Mouse (Mus musculus) thymus, postnatal 36 days (tissue): ENCODE results near the gene Gm14190.
"Not testable (repeated sequence)": the region's sequence is repeated elsewhere in the genome, so short reads cannot be mapped to it uniquely, and the experiment has no call there.

Experiments
- DNase-seq, 2 experiments: peaks; one replicate each; pipeline ENCODE4 v3.0.0; 2022; ENCODE audit warnings: mixed read lengths in 2 of 2

Gene Gm14190

DNA sequence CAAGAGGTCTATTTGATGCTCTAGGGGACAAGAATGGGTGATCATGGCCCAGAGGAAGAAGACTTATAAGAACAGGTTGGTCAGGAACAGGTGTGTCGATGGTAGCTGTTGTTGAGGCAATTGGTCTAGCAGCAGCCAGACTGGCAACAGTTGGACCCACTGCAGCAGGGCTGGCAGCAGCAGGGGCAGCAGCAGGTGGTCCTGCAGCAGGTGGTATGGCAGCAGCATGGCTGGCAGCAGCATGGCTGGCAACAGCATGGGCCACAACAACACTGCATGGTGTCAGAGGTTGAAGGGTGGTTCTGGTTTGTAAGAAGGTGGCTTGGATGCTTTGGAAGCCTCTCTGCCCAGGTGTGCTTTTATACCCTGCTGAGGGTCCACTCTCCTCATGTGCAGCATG, at the start of gene Gm14190:
Gene Gm14190, minus strand, starts transcription at position 278 of the 400 bp plus-strand sequence.
- no peak for DNase-seq

DNA sequence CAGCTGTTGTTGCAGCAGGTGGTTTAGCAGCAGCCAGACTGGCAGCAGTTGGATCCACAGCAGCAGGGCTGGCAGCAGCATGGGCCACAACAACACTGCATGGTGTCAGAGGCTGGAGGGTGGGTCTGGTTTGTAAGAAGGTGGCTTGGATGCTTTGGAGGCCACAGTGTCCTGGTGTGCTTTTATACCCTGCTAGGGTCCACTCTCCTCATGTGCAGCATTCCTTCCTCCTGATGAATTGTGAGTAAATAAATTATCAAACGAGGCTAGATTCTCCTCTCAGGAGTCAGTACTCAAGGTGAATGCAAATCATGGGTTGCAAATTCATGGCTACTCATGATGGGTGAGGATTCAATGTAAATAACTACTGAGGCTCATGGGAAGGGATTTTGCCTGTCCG, 43.6 kb upstream of the Gm14190 start, which contains the start of gene Gm14180:
Gene Gm14180, minus strand, starts transcription at position 101 of the 400 bp plus-strand sequence.
- no peak for DNase-seq

DNA sequence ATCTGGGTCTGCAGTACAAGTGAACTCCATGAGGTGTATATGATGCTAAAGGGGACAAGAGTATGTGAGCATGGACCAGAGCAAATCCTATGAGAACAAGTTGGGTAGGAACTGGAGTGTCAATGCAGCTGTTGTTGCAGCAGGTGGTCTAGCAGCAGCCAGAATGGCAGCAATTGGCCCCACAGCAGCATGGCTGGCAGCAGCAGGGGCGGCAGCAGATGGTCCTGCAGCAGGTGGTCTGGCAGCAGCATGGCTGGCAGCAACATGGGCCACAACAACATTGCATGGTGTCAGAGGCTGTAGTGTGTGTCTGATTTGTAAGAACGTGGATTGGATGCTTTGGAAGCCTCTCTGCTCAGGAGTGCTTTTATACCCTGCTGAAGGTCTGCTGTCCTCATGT, 33.5 kb upstream of the Gm14190 start:
- no peak for DNase-seq

DNA sequence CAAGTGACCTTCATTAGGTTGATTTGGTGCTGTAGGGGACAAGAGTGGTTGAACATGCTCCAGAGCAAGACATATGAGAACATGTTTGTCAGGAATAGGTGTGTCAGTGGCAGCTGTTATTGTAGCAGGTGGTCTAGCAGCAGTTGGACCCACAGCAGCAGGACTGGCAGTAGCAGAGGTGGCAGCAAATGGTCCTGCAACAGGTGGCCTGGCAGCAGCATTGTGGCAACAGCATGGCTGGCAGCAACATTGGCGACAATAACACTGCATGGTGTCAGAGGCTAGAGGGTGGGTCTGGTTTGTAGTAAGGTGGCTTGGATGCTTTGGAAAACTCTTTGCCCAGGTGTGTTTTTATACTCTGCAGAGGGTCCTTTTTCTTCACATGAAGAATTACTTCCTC, 28.2 kb upstream of the Gm14190 start:
- no peak for DNase-seq

DNA sequence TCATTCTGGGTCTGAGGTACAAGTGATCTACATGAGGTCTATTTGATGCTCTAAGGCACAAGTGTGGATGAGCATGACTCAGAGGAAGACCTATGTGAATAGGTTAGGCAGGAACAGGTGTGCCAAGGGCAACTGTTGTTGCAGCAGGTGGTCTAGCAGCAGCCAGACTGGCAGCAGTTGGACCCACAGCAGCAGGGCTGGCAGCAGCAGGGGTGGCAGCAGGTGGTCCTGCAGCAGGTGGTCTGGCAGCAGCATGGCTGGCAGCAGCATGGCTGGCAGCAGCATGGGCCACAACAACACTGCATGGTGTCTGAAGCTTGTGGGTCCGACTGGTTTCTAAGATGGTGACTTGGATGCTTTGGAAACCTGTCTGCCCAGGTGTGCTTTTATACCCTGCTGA, 5.3 kb downstream of the Gm14190 start:
- not testable (repeated sequence) for DNase-seq

DNA sequence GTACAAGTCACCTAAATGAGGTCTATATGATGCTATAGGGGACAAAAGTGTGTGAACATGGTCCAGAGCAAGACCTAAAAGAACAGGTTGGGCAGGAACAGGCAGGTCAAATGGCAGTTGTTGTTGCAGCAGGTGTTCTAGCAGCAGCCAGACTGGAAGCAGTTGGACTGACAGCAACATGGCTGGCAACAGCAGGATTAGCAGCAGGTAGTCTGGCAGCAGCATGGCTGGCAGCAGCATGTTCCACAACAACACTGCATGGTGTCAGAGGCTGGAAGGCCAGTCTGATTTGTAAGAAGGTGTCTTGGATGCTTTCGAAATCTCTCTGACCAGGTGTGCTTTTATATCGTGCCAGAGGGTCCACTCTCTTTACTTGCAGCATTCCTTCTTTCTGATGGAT, 7.1 kb downstream of the Gm14190 start:
- no peak for DNase-seq

DNA sequence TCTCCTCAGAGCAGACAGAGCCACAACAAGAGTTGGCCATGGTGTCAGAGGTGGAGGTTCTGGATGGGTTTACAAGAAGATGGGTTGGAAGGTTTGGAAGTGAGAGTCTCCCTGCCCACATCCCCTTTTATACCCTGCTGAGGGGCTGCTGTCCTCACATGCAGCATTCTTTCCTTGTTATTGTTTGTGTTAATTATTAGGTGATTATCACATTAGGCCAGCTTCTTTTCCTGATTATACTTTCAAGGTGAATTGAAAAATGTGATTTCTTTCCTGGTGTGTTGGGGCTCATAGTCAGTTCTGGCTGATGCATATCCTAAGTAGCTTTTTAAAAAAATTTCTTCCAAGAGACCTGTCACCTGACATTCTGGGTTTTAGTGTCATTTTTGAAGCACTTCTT, 24.7 kb downstream of the Gm14190 start, which contains the start of gene Krtap4-6:
Gene Krtap4-6, minus strand, starts transcription at position 101 of the 400 bp plus-strand sequence.
- no peak for DNase-seq

DNA sequence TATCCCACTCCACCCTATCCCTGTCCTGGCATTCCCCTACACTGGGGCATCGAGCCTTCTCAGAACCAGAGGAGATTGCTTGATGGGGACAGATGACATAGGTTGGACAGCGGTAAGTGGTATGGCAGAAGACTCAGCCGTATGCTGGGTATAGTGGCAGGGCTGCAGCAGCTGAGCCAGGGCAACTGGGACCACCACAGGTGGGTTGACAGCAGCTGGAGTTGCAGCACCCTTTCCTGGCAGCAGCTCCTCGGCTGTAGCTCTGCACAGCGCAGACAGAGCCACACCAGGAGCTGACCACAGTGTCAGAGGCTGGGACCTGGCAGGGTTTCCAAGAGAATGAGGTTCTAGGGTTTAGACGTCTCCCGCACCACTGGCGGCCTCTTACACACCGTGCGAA, 27.7 kb downstream of the Gm14190 start:
- DNase-seq: no peak

DNA sequence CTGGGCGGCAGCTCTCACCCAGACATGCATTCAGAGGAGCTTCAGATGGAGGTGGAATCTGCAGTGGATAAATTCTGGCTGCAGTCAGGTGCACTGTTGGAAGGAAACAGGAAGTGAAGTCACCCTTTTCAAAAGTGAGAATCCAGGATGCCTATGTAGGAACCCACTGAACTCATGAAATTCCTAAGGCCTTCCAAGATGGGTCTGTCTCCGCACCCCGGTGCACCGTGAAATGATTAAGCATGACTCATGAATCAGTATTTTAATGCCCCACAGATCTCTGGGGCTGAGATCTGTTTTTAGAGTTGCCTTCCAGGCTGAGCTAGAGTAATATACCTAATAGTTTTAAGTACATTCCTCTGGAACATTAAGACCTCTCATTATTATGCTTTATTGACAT, 31.3 kb downstream of the Gm14190 start:
- DNase-seq: no peak

DNA sequence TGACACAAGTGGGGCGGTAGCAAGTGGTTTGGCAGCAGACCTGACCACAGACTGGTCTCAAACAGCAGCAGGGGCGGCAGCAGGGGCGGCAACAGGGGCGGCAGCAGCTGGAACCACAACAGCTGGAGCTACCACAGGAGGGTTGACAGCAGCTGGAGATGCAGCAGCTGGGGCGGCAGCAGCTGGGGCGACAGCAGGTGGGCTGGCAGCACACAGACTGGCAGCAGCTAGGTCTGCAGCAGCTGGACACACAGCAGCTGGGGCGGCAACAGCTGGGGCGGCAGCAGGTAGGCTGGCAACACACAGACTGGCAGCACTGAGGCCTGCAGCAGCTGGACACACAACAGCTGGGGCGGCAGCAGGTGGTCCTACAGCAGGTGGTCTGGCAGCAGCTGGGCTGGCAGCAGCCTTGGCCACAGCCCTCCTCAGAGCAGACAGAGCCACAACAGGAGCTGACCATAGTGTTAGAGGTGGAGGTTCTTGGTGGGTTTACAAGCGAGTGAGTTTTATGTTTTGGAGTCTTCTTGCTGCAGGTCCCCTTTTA, 32.0 kb downstream of the Gm14190 start, which contains the start of gene Gm11563:
Gene Gm11563, minus strand, starts transcription at position 494 of the 544 bp plus-strand sequence.
- DNase-seq: not testable (repeated sequence)

DNA sequence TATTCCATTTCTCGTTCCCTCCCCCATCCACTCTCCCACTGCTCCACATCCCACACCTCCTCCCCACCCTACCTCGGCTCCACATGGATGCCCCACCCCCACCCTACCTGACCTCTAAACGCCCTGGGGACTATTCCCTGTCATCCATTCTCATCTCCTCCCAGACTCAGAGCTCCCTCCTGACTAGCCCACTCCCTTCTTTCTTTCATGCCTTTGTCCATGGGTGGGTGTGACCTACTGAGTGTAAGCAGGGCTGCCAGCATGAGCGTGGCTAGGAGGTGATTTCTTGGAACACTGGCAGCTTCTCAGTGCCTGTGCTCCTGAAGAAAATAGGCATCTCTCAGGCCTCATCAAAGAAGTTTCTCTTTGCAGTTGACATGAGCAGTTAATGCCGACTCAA, 33.5 kb downstream of the Gm14190 start:
- DNase-seq: no peak

DNA sequence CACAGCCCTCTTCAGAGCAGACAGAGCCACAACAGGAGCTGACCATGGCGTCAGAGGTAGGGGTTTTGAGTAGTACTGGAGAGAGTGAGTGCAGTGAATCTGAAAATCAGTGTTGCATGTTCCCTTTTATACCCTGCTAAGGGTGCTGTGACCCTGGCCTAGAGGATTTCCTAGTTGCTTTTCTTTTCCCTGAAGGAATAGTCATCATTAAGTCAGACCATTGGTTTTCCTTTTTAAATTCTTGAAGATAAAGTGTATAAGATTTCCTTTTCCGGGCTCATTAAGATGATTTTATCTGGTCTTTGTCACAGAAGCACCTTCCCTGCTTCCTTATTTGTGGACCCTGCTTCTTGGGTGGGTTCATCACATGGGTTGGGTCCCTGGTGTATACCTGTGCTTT, 40.4 kb downstream of the Gm14190 start, which contains the start of gene Gm11555:
Gene Gm11555, minus strand, starts transcription at position 101 of the 400 bp plus-strand sequence.
- DNase-seq: no peak

DNA sequence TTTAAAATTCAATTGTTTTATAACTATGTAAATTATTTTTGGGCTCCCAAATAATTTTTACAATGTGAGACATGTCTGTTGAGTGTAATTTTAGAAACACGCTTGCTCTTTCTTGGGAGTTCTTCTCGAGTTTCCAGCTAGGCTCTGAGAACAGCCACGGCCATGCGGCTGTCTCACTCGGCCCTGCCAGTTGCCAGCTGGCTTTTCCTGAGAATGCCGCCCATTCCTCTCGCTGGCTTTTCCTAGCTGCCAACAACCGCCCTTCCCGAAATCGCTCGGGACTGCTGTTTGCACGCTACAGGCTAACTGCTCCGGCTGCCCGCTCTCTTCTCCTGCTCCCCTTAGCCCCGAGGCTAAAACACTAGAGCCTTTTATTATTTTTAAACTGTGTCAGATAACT, 44.1 kb downstream of the Gm14190 start:
- DNase-seq: no peak

DNA sequence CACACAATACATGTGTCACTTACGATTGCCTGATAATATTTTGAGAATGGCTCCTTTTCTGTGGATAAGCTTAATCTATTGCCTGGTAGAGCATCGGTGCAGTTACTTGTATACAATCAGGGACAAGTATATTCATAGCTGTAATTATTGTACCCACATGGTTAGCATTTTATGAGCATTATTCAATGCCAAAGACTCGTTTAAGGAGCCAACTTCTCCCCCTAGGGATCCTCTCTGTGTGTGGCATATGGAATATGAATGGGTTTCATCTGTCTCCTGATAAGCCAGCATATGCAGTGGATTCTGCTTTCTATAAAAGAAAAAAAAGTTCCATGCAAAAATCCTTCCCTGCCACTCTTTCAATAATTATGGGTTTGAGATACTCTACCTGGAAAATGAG, 46.2 kb downstream of the Gm14190 start:
- no peak for DNase-seq

DNA sequence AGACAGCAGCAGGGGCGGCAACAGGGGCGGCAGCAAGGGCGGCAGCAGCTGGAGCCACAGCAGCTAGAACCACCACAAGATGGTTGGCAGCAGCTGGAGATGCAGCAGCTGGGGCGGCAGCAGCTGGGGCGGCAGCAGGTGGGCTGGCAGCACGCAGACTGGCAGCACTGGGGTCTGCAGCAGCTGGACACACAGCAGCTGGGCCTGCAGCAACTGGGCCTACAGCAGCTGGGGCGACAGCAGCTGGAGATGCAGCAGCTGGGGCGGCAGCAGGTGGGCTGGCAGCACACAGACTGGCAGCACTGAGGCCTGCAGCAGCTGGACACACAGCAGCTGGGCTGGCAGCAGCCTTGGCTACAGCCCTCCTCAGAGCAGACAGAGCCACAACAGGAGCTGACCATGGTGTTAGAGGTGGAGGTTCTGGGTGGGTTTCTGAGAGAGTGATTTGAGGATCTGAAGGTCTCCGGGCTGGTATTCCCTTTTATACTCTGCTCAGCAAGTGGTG, 46.9 kb downstream of the Gm14190 start, which contains the start of gene Krtap4-7:
Gene Krtap4-7, minus strand, starts transcription at position 455 of the 505 bp plus-strand sequence.
- DNase-seq: not testable (repeated sequence)

DNA sequence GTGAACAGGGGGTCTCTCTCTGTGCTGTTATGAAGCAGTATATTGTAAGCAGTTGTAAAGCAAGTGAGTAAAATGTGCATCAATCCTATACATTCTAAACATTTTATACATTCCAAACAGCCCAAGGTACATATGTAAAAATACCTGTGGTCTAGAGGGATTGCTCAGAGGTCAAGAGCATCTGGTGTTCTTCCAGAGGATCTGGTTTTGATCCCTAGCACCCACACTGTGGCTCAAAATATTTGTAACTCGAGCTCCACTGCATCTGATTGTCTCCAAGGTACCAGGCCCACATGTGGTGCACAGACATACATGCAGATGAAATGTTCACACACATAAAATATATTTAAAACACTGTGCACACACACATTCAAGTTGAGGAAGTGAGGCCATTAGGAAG, 49.6 kb downstream of the Gm14190 start:
- DNase-seq: no peak
